Mouse (Mus musculus) adrenal gland (tissue): ENCODE data around the gene Il10rb.

Experiments used
- intact Hi-C: fragments of 180-260 bp; cut with DNase I; formaldehyde crosslinking; loops from one replicate; pipeline ENCODE4 v1.15.1; 2025
- long read RNA-seq, 2 experiments: library from polyadenylated mRNA; unstranded; transcript quantifications; one replicate each; pipeline ENCODE4 v2.0.0; 2020; ENCODE audit warnings: borderline replicate concordance in 1 of 2; ENCODE audit not compliant: insufficient replicate concordance in 1 of 2

Il10rb gene
- long read RNA-seq, experiment 1, transcript Il10rb-201 (7 exons, 1,850 nt) = major isoform, 283 of 299 reads
- long read RNA-seq, experiment 1, partial matches to known transcripts = 9 of 299 reads
- long read RNA-seq, experiment 1, other reads (novel, unspliced or antisense) = 5 of 299 reads
- long read RNA-seq, experiment 2, transcript Il10rb-201 (7 exons, 1,850 nt) = major isoform, 375 of 406 reads
- long read RNA-seq, experiment 2, partial matches to known transcripts = 14 of 406 reads
- long read RNA-seq, experiment 2, other reads (novel, unspliced or antisense) = 15 of 406 reads

GRCm38 (mm10) chr16:91405640-91406584, at the start of gene Il10rb:
Gene Il10rb (plus strand): TSS chr16:91406164.
- intact Hi-C loops = loop anchor here (5.0 kb wide), 2 partner anchors 36 to 44 kb away; no protein-coding TSS in a partner anchor

GRCm38 (mm10) chr16:91356760-91357525, 49.0 kb upstream of the Il10rb start:
- intact Hi-C loops = loop anchor here (5.0 kb wide), 1 partner anchor 105 kb away; no protein-coding TSS in a partner anchor

GRCm38 (mm10) chr16:91357526-91357900, 48.5 kb upstream of the Il10rb start:
- intact Hi-C loops = loop anchor here (5.0 kb wide), 1 partner anchor 105 kb away; no protein-coding TSS in a partner anchor

GRCm38 (mm10) chr16:91358555-91358954, 47.4 kb upstream of the Il10rb start:
- intact Hi-C loops = loop anchor here (5.0 kb wide), 1 partner anchor 104 kb away; no protein-coding TSS in a partner anchor

GRCm38 (mm10) chr16:91359531-91359930, 46.4 kb upstream of the Il10rb start:
- intact Hi-C loops = loop anchor here (5.0 kb wide), 1 partner anchor 103 kb away; no protein-coding TSS in a partner anchor

GRCm38 (mm10) chr16:91360162-91360561, 45.8 kb upstream of the Il10rb start:
- intact Hi-C loops = loop anchor here (5.0 kb wide), 2 partner anchors 47 to 82 kb away; partner anchors contain the start of gene Il10rb

- intact Hi-C loops = loop anchor here (5.0 kb wide), 2 partner anchors 45 to 80 kb away; partner anchors contain the start of gene Il10rb
Observed at GRCm38 (mm10) chr16:91362006-91362405, 44.0 kb upstream of the Il10rb start.

GRCm38 (mm10) chr16:91362616-91363272, 43.2 kb upstream of the Il10rb start:
- intact Hi-C loops = loop anchor here (5.0 kb wide), 2 partner anchors 45 to 80 kb away; partner anchors contain the start of gene Il10rb

- intact Hi-C loops = loop anchor here (5.0 kb wide), 2 partner anchors 44 to 79 kb away; partner anchors contain the start of gene Il10rb
Observed at GRCm38 (mm10) chr16:91363483-91363882, 42.5 kb upstream of the Il10rb start.

GRCm38 (mm10) chr16:91366567-91366966, 39.4 kb upstream of the Il10rb start:
- intact Hi-C loops = no loop called here

- intact Hi-C loops = no loop called here
Observed at GRCm38 (mm10) chr16:91367066-91367465, 38.9 kb upstream of the Il10rb start.

- intact Hi-C loops = no loop called here
Observed at GRCm38 (mm10) chr16:91372577-91373472, 33.1 kb upstream of the Il10rb start, which contains the start of gene Ifnar2. Gene Ifnar2 (plus strand): TSS chr16:91372783.

GRCm38 (mm10) chr16:91373473-91374252, 32.3 kb upstream of the Il10rb start:
- intact Hi-C loops = no loop called here

GRCm38 (mm10) chr16:91374253-91374634, 31.7 kb upstream of the Il10rb start:
- intact Hi-C loops = no loop called here

- intact Hi-C loops = no loop called here
Observed at GRCm38 (mm10) chr16:91376701-91377100, 29.3 kb upstream of the Il10rb start.

GRCm38 (mm10) chr16:91378431-91378986, 27.5 kb upstream of the Il10rb start:
- intact Hi-C loops = no loop called here

- intact Hi-C loops = no loop called here
Observed at GRCm38 (mm10) chr16:91378991-91379390, 27.0 kb upstream of the Il10rb start.

GRCm38 (mm10) chr16:91379412-91379811, 26.6 kb upstream of the Il10rb start:
- intact Hi-C loops = no loop called here
